Mouse (Mus musculus) cerebellum, postnatal 10 days (tissue): ENCODE measurements around the gene Rab20.
"Not testable (repeated sequence)": the region's sequence is repeated elsewhere in the genome, so short reads cannot be mapped to it uniquely, and the experiment has no call there.

Experiments used
- DNase-seq, 2 experiments: peaks; one replicate each; pipeline ENCODE4 v3.0.0; 2021; ENCODE audit warnings: mixed read lengths in 2 of 2

Gene Rab20

GRCm38 (mm10) chr8:11477811-11478761 is at the start of gene Rab20:
Rab20 (minus strand) TSS chr8:11478710.
- DNase-seq = peak; percentile 68 to 74

- DNase-seq = no peak
These were observed 44.8 kb upstream of the Rab20 start for GRCm38 (mm10) chr8:11523331-11523730.

GRCm38 (mm10) chr8:11518676-11519075 is 40.2 kb upstream of the Rab20 start:
- DNase-seq = peak; percentile 32 to 33

GRCm38 (mm10) chr8:11518056-11518396 is 39.5 kb upstream of the Rab20 start:
- peak in 1 of 2 experiments; percentile 24 for DNase-seq

GRCm38 (mm10) chr8:11517366-11518055 is 39.0 kb upstream of the Rab20 start:
- no peak for DNase-seq

- no peak for DNase-seq
These were observed 37.8 kb upstream of the Rab20 start for GRCm38 (mm10) chr8:11516292-11516691.

- DNase-seq = no peak
These were observed 34.7 kb upstream of the Rab20 start for GRCm38 (mm10) chr8:11513247-11513646.

GRCm38 (mm10) chr8:11512711-11513110 is 34.2 kb upstream of the Rab20 start:
- no peak for DNase-seq

- DNase-seq = no peak
These were observed 32.5 kb upstream of the Rab20 start for GRCm38 (mm10) chr8:11510971-11511370.

GRCm38 (mm10) chr8:11508880-11509279 is 30.4 kb upstream of the Rab20 start:
- no peak for DNase-seq

GRCm38 (mm10) chr8:11506802-11507201 is 28.3 kb upstream of the Rab20 start:
- peak; percentile 77 to 80 for DNase-seq

- DNase-seq = no peak
These were observed 27.6 kb upstream of the Rab20 start for GRCm38 (mm10) chr8:11506074-11506473.

- DNase-seq = no peak
These were observed 25.1 kb upstream of the Rab20 start for GRCm38 (mm10) chr8:11503476-11504232.

GRCm38 (mm10) chr8:11498786-11499485 is 20.4 kb upstream of the Rab20 start:
- DNase-seq = no peak

- no peak for DNase-seq
These were observed 19.8 kb upstream of the Rab20 start for GRCm38 (mm10) chr8:11498281-11498680.

- DNase-seq = peak; percentile 93 to 95
These were observed 18.8 kb upstream of the Rab20 start, which contains the start of gene Naxd for GRCm38 (mm10) chr8:11497017-11497990. Naxd (plus strand) TSS chr8:11497506.

GRCm38 (mm10) chr8:11492340-11492739 is 13.8 kb upstream of the Rab20 start:
- DNase-seq = not testable (repeated sequence)

- no peak for DNase-seq
These were observed 8.7 kb upstream of the Rab20 start for GRCm38 (mm10) chr8:11487229-11487628.

GRCm38 (mm10) chr8:11486142-11486541 is 7.6 kb upstream of the Rab20 start:
- DNase-seq = peak; percentile 86 to 91

GRCm38 (mm10) chr8:11482537-11482936 is 4.0 kb upstream of the Rab20 start:
- DNase-seq = no peak

- no peak for DNase-seq
These were observed 3.4 kb upstream of the Rab20 start for GRCm38 (mm10) chr8:11481876-11482275.
